Mouse (Mus musculus): ENCODE measurements at regions not wholly inside any gene's neighbourhood (a gene's known extent, or its start where the extent isn't known, plus 50 kb on each side); places are given as distances from the start of the nearest gene placed in this dataset.

DNA sequence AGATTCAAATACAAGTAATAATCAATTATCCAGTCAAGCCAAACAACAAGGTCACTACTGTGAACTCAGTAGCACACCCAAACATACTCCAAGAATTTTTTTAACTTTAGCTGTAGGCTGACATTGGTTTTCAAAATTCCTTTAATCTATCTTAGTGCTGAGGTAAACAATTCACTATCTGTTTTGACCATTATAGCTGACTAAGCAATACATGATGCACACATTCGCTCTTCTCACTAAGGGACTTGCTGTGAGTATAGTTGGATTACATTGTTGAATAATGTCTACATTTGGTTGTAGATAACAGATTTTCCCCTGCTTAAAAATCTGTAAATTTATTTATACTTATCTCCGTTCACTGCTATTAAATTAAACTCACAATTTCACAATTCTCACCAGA is 206.7 kb downstream of the Etv1 start:
- no peak for TF ChIP-seq HCFC1 (IDR thresholded peaks at IDR 0.05; ENCODE audit: low read depth, low read length)
- TF ChIP-seq GABPA (IDR thresholded peaks at IDR 0.05; ENCODE audit: insufficient replicate concordance, low read depth, low read length): no peak
- TF ChIP-seq CTCF (conservative IDR thresholded peaks at IDR 0.05 in 1 of 2, IDR thresholded peaks at IDR 0.05 in 1 of 2; ENCODE audit: low read depth in 2 of 2, low read length in 2 of 2): no peak
- no peak for TF ChIP-seq MAX (IDR thresholded peaks at IDR 0.05; ENCODE audit: low read length)
- TF ChIP-seq E2F4 (IDR thresholded peaks at IDR 0.05; ENCODE audit: insufficient replicate concordance, low read depth, low read length): no peak
- no peak for TF ChIP-seq POLR2A (IDR thresholded peaks at IDR 0.05; ENCODE audit: low read depth, low read length)
